7 mouse cellular contexts compared by ENCODE assay signal in genomic region chr6:32780602-32781001, GRCm38 (mm10).
DNase-seq lines count a peak whose midpoint lies in the region; ATAC-seq and TF ChIP-seq lines count a peak whose summit lies in the region.

No protein-coding gene starts in this region.

- no peaks in the 10 kb centered on the region for H3K27me3 ChIP-seq in kidney, embryonic 16.5 days (ENCODE audit: insufficient read depth, low read length)
- no peaks in the 10 kb centered on the region for H3K27me3 ChIP-seq in limb, embryonic 14.5 days (ENCODE audit: control insufficient read depth, insufficient read depth, low read length)
- H3K27me3 ChIP-seq in thymus, adult 2 months (ENCODE audit: control insufficient read depth, insufficient read depth, low read length) = no peaks in the 10 kb centered on the region

- no peak for TF ChIP-seq POLR2A in limb, embryonic 14.5 days (IDR thresholded peaks at IDR 0.05; ENCODE audit: borderline replicate concordance, extremely low read depth, insufficient read depth, insufficient read length)
- no peak for TF ChIP-seq POLR2A in thymus, adult 2 months (IDR thresholded peaks at IDR 0.05; ENCODE audit: control insufficient read depth, extremely low read depth, insufficient read depth, low read length, poor library complexity)

- H3K4me2 ChIP-seq in kidney, embryonic 16.5 days (replicated peaks; ENCODE audit: low read depth, low read length) = peak overlapping the region; percentile 40
- peak overlapping the region; percentile 42 for H3K4me2 ChIP-seq in limb, embryonic 14.5 days (replicated peaks; ENCODE audit: low read depth, low read length, severe bottlenecking)

- peaks cover 11% of the 10 kb centered on the region for H3K4me1 ChIP-seq in kidney, embryonic 16.5 days (ENCODE audit: insufficient read depth, low read length)
- H3K4me1 ChIP-seq in limb, embryonic 14.5 days (ENCODE audit: control insufficient read depth, insufficient read depth, low read length) = peaks cover 15% of the 10 kb centered on the region; the same call in 1 of the 2 replicates
- peaks cover 13% of the 10 kb centered on the region for H3K4me1 ChIP-seq in thymus, adult 2 months (replicated peaks; ENCODE audit: control insufficient read depth, insufficient read depth, low read length)

- DNase-seq in ES-CJ7 (ENCODE audit: low read depth, low spot score) = peak; percentile 24
- peak; percentile 13 to 33 for DNase-seq in adrenal gland, postnatal 36 days
- peak; percentile 15 for DNase-seq in limb, embryonic 14.5 days (ENCODE audit: low spot score)
- DNase-seq in thymus, adult 2 months = peak; percentile 16
- no peak for DNase-seq in embryo, embryonic 10.5 days (ENCODE audit: low spot score)

- no peaks in the 10 kb centered on the region for H3K9me3 ChIP-seq in kidney, embryonic 16.5 days (ENCODE audit: low read length)
- H3K9me3 ChIP-seq in limb, embryonic 14.5 days (ENCODE audit: control insufficient read depth, low read length) = no peaks in the 10 kb centered on the region

- WGBS in kidney, embryonic 16.5 days = 16% methylated on average over 11 of the region's 11 CpGs
- 9% methylated on average over 10 of the region's 11 CpGs for WGBS in limb, embryonic 14.5 days
- 6% methylated on average over 11 of the region's 11 CpGs for whole genome bisulfite sequencing in thymus, adult 2 months

- no peak overlapping the region for H3K27ac ChIP-seq in kidney, embryonic 16.5 days (ENCODE audit: low read length)
- no peak overlapping the region for H3K27ac ChIP-seq in limb, embryonic 14.5 days (replicated peaks; ENCODE audit: low read depth, low read length)
- no peak overlapping the region for H3K27ac ChIP-seq in thymus, adult 2 months (ENCODE audit: control insufficient read depth, insufficient read depth, low read length)

- H3K9ac ChIP-seq in kidney, embryonic 16.5 days (replicated peaks; ENCODE audit: low read length) = no peak overlapping the region
- no peak overlapping the region for H3K9ac ChIP-seq in limb, embryonic 14.5 days (ENCODE audit: low read depth, low read length, severe bottlenecking)

- no peaks in the 10 kb centered on the region for H3K36me3 ChIP-seq in kidney, embryonic 16.5 days (ENCODE audit: insufficient read depth, low read length)
- H3K36me3 ChIP-seq in limb, embryonic 14.5 days (ENCODE audit: control insufficient read depth, insufficient read depth, low read length) = no peaks in the 10 kb centered on the region
- no peaks in the 10 kb centered on the region for H3K36me3 ChIP-seq in thymus, adult 2 months (ENCODE audit: control insufficient read depth, insufficient read depth, low read length)

- TF ChIP-seq CTCF in thymus, adult 2 months (IDR thresholded peaks at IDR 0.05; ENCODE audit: borderline replicate concordance, control insufficient read depth, extremely low read depth, insufficient read depth, low read length, poor library complexity) = no peak

- peak overlapping the region; percentile 23; the same call in 1 of the 2 replicates for H3K4me3 ChIP-seq in kidney, embryonic 16.5 days (ENCODE audit: low read length)
- no peak overlapping the region for H3K4me3 ChIP-seq in limb, embryonic 14.5 days (replicated peaks; ENCODE audit: low read length)
- H3K4me3 ChIP-seq in thymus, adult 2 months (ENCODE audit: control insufficient read depth, insufficient read depth, low read length) = no peak overlapping the region

- ATAC-seq in granulocyte monocyte progenitor cell, adult 5-6 weeks (replicated peaks; ENCODE audit: poor library complexity, severe bottlenecking) = peak; percentile 95
- ATAC-seq in kidney, embryonic 16.5 days (ENCODE audit: low FRiP score, low TSS enrichment) = no peak
- ATAC-seq in limb, embryonic 14.5 days (ENCODE audit: low FRiP score, low read depth) = 0 out of 2 replicates have a peak, but pooled peaks have one; percentile 19
